Mouse (Mus musculus) olfactory bulb, adult 2 months (tissue): Measurements from ENCODE around the gene 2900026A02Rik.

Source experiments
- CTCF ChIP-seq: fragments of 200-500 bp; IDR thresholded peaks from 2 replicates; pipeline ENCODE4 v1.5.1; 2012; ENCODE audit warnings: low read depth, mild to moderate bottlenecking, low read length, moderate library complexity; ENCODE audit not compliant: insufficient read depth
- POLR2A ChIP-seq: fragments of 200-500 bp; IDR thresholded peaks from 2 replicates; pipeline ENCODE4 v1.6.1; 2012; ENCODE audit warnings: mild to moderate bottlenecking, low read depth, low read length, moderate library complexity; ENCODE audit not compliant: insufficient read depth

- TF ChIP-seq CTCF (no peak), POLR2A (no peak)
Observed at GRCm38 (mm10) chr5:113249263-113249930, 28.4 kb upstream of the 2900026A02Rik start.
